Mouse (Mus musculus) spleen, adult 2 months (tissue): ENCODE data around the gene Olfr457.

ENCODE experiments used
- CTCF ChIP-seq: fragments of 200-500 bp; IDR thresholded peaks from 2 replicates; pipeline ENCODE4 v1.5.1; 2011; ENCODE audit warnings: mild to moderate bottlenecking, inconsistent platforms; ENCODE audit not compliant: insufficient read depth, insufficient read length, insufficient replicate concordance; ENCODE audit errors: extremely low read depth
- POLR2A ChIP-seq: fragments of 200-500 bp; IDR thresholded peaks from 2 replicates; pipeline ENCODE4 v1.6.1; 2011; ENCODE audit warnings: low read depth, low read length, inconsistent platforms

DNA sequence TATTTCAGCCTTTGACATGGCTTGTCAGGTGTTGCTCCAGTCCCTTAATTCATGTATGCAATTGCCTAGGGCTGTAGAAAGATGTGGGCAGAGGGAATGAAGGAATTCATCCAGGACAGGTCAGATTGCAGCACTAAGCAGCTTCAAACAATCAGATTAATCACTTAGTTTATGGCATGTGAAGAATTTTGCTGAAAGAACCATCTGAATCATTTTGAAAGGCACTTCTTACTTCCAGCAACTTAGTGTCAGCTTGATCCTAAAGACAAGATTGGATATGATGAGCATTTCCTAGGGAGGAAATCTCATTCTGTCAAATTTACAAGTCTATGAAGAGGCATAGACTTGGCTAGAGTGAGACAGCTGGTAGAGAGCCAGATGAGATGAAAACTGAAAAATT, 33.2 kb upstream of the Olfr457 start:
- no peak for TF ChIP-seq POLR2A
- TF ChIP-seq CTCF, result no peak
